Mouse (Mus musculus): ENCODE data around the gene Ppp1r16b.

- TF ChIP-seq CTCF (IDR thresholded peaks at IDR 0.05; ENCODE audit: low read depth, low read length) (no peak), TAL1 (conservative IDR thresholded peaks at IDR 0.05; ENCODE audit: low read depth, low read length) (no peak)
Measured at GRCm38 (mm10) chr2:158689640-158690039, 24.4 kb downstream of the Ppp1r16b start.
